Mouse (Mus musculus): ENCODE data around the gene Apom. TPM values are rescaled to one million over a fixed set of nuclear protein-coding genes. Genes with fewer than 3 reads are reported as not detected.
A peak's percentile ranks its signal among the peaks of the same experiment; 100 is the strongest.

Gene Apom
- total and polyA plus RNA-seq, 3 experiments, result 0.15 to 0.79 TPM; not detected in 1

DNA sequence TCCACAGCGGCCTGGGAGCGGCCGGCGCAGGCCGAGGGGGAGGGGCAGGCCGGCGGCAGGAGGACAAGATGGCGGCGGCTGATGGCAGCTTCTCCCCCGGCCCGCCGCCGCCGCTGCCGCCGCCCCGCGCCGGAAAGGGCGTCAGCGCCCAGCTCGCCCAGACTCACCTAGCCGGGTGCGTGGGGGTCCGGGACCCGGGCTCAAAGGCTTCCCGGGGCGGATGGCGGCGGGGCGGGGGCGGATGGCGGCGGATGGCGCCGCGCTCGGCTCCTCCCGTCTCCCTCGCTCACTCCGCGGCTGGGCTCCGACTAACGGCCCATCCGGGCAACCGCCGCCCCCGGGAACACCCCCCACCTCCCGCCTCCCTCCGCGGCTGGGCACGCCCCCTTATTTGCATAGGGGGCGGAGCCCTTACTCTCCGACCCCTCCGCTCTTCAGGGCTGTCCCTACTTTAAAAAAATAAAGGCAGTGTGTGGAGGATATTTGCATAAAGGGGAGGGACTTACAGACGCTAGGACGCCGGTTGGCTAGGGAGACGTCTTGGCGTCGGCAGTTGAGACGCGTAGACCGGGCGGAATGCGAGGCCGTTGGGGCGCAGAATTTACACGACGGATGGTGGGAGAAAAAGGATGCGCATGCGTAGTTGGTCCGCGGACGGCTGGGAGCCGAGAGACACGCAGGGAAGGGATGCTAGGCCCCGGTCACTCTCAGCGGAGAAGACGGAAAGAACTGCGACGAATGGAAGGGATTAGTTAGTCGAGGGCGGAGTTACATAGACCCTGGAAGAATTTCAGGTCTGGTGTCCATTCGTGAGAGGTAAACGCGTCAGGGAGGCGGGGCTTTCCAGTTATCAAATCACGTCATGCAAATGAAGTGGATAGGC, 33.0 kb upstream of the Apom start, which contains the start of gene Prrc2a (continued):
- TF ChIP-seq MXI1 (IDR thresholded peaks at IDR 0.05; ENCODE audit: low read depth, low read length) (peak; percentile 58), TAL1 (IDR thresholded peaks at IDR 0.05; ENCODE audit: low read length) (no peak), CTCF (IDR thresholded peaks at IDR 0.05 in 2 of 3, conservative IDR thresholded peaks at IDR 0.05 in 1 of 3; ENCODE audit: control insufficient read depth in 1 of 3, insufficient read depth in 1 of 3, low read depth in 2 of 3, low read length in 3 of 3, poor library complexity in 1 of 3, severe bottlenecking in 1 of 3) (no peak), MEF2A (IDR thresholded peaks at IDR 0.05; ENCODE audit: extremely low read depth, insufficient replicate concordance, low read depth, low read length, poor library complexity, severe bottlenecking) (no peak), RCOR1 (IDR thresholded peaks at IDR 0.05; ENCODE audit: low read depth, low read length) (no peak), POLR2AphosphoS5 (IDR thresholded peaks at IDR 0.05; ENCODE audit: borderline replicate concordance, low read depth, low read length) (no peak), MAX (IDR thresholded peaks at IDR 0.05; ENCODE audit: low read length) (peak; percentile 34; the same call in 1 of the 2 replicates), BHLHE40 (IDR thresholded peaks at IDR 0.05; ENCODE audit: borderline replicate concordance, low read depth, low read length) (no peak), ZMIZ1 (IDR thresholded peaks at IDR 0.05; ENCODE audit: low read depth, low read length) (peak; percentile 82), E2F4 (IDR thresholded peaks at IDR 0.05; ENCODE audit: borderline replicate concordance, low read depth, low read length) (no peak), MAZ (IDR thresholded peaks at IDR 0.05; ENCODE audit: low read depth, low read length) (peak; percentile 92; the same call in 1 of the 2 replicates), SIN3A (IDR thresholded peaks at IDR 0.05; ENCODE audit: low read length) (peak; percentile 87), ELF1 (IDR thresholded peaks at IDR 0.05; ENCODE audit: low read depth, low read length) (peak; percentile 67; the same call in 1 of the 2 replicates)

DNA sequence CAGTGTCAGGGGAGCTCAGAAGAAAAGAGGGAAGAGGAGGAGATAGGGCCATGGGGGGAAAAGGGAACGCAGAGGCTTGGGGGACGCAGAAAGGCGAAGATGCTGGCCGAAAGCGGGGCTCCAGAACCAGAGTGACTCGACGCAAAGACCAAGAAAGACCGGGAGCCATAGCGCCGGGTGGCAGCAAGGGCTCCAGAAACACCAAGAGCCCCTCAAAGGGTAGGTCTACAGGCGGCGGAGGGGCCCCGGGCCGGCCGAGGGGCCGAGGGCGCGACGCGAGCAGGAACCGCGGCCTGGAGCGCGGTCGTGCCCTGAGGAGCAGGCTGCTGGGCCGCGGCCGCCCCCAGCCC, 32.3 kb upstream of the Apom start:
- peaks cover 21 to 25% of the 10 kb centered on the region in 2 experiments for H3K36me3 ChIP-seq (ENCODE audit: control insufficient read depth in 1 of 2, insufficient read depth in 2 of 2, low read length in 2 of 2)
- H3K27me3 ChIP-seq (ENCODE audit: control insufficient read depth in 1 of 2, insufficient read depth in 2 of 2, low read length in 2 of 2), result no peaks in the 10 kb centered on the region
- H3K27ac ChIP-seq (ENCODE audit: control insufficient read depth, low read depth, low read length), result peak overlapping the region; percentile 72
- peaks cover 3 to 13% of the 10 kb centered on the region in 2 experiments; a peak in 3 of 4 replicates for H3K4me1 ChIP-seq (ENCODE audit: control insufficient read depth in 1 of 2, insufficient read depth in 2 of 2, low read length in 2 of 2)
- peaks cover 54% of the 10 kb centered on the region for H3K79me2 ChIP-seq (ENCODE audit: control insufficient read depth, insufficient read depth, low read length, poor library complexity)
- peak overlapping the region; percentile 81 for H3K9ac ChIP-seq (ENCODE audit: control insufficient read depth, low read depth, low read length, poor library complexity, severe bottlenecking)
- no peak for TF ChIP-seq POLR2AphosphoS5 (IDR thresholded peaks at IDR 0.05; ENCODE audit: borderline replicate concordance, low read depth, low read length)
- TF ChIP-seq POLR2A (IDR thresholded peaks at IDR 0.05; ENCODE audit: control insufficient read depth in 1 of 2, insufficient read depth in 1 of 2, low read depth in 1 of 2, low read length in 2 of 2, poor library complexity in 1 of 2), result 0 out of 4 replicates have a peak, but pooled peaks of 1 of the 2 experiments have one; percentile 54
- H3K9me3 ChIP-seq (replicated peaks; ENCODE audit: insufficient read depth, low read length), result no peaks in the 10 kb centered on the region
- no peak for DNase-seq (ENCODE audit: low read depth, low spot score)
- H3K4me3 ChIP-seq (ENCODE audit: control insufficient read depth in 1 of 2, insufficient read depth in 1 of 2, low read depth in 2 of 2, low read length in 2 of 2), result peak overlapping the region; percentile 92 to 97

- peak overlapping the region; percentile 72 for H3K27ac ChIP-seq (ENCODE audit: control insufficient read depth, low read depth, low read length)
Measured at GRCm38 (mm10) chr17:35163326-35164081, 31.7 kb upstream of the Apom start.

More at GRCm38 (mm10) chr17:35163326-35164081, 31.7 kb upstream of the Apom start:
- Histone ChIP-seq H3K4me1 (ENCODE audit: control insufficient read depth in 1 of 2, insufficient read depth in 2 of 2, low read length in 2 of 2) (peaks cover 3 to 13% of the 10 kb centered on the region in 2 experiments; a peak in 3 of 4 replicates), H3K4me3 (ENCODE audit: control insufficient read depth in 1 of 2, insufficient read depth in 1 of 2, low read depth in 2 of 2, low read length in 2 of 2) (peak overlapping the region; percentile 92 to 97), H3K79me2 (ENCODE audit: control insufficient read depth, insufficient read depth, low read length, poor library complexity) (peaks cover 58% of the 10 kb centered on the region), H3K9me3 (replicated peaks; ENCODE audit: insufficient read depth, low read length) (no peaks in the 10 kb centered on the region), H3K36me3 (ENCODE audit: control insufficient read depth in 1 of 2, insufficient read depth in 2 of 2, low read length in 2 of 2) (peaks cover 21 to 31% of the 10 kb centered on the region in 2 experiments), H3K9ac (ENCODE audit: control insufficient read depth, low read depth, low read length, poor library complexity, severe bottlenecking) (peak overlapping the region; percentile 81), H3K27me3 (ENCODE audit: control insufficient read depth in 1 of 2, insufficient read depth in 2 of 2, low read length in 2 of 2) (no peaks in the 10 kb centered on the region)
- no peak for DNase-seq (ENCODE audit: low read depth, low spot score)
- peak; percentile 70 for TF ChIP-seq SIN3A (IDR thresholded peaks at IDR 0.05; ENCODE audit: low read length)
- TF ChIP-seq EP300 (IDR thresholded peaks at IDR 0.05; ENCODE audit: low read depth in 1 of 2, low read length in 2 of 2), result no peak
- peak; percentile 37; the same call in 1 of the 2 replicates for TF ChIP-seq MAX (IDR thresholded peaks at IDR 0.05; ENCODE audit: low read length)
- TF ChIP-seq MAZ (IDR thresholded peaks at IDR 0.05; ENCODE audit: low read depth, low read length), result no peak
- peak; percentile 93 for TF ChIP-seq CHD1 (IDR thresholded peaks at IDR 0.05; ENCODE audit: low read depth, low read length)
- TF ChIP-seq MXI1 (IDR thresholded peaks at IDR 0.05; ENCODE audit: low read depth, low read length), result peak; percentile 29; the same call in 1 of the 2 replicates
- TF ChIP-seq HCFC1 (IDR thresholded peaks at IDR 0.05; ENCODE audit: low read depth, low read length), result 0 out of 2 replicates have a peak, but pooled peaks have one; percentile 24
